Mouse (Mus musculus) adrenal gland, adult 8-10 months (tissue): ENCODE measurements at regions not wholly inside any gene's neighbourhood (a gene's known extent, or its start where the extent isn't known, plus 50 kb on each side); places are given as distances from the start of the nearest gene placed in this dataset.

Source experiments
- DNase-seq: peaks from one replicate; pipeline ENCODE4 v3.0.0; 2022

GRCm38 (mm10) chr5:73797980-73798379 lies 146.8 kb downstream of the Spata18 start:
- DNase-seq, result no peak

- DNase-seq, result no peak
These were observed 152.3 kb downstream of the Spata18 start for GRCm38 (mm10) chr5:73803431-73803830.

GRCm38 (mm10) chr5:73804556-73805230 lies 153.5 kb downstream of the Spata18 start:
- DNase-seq, result no peak

GRCm38 (mm10) chr5:73810660-73811059 lies 159.5 kb downstream of the Spata18 start:
- DNase-seq, result no peak

- DNase-seq, result no peak
These were observed 159.9 kb downstream of the Spata18 start for GRCm38 (mm10) chr5:73811094-73811521.

- no peak for DNase-seq
These were observed 164.6 kb downstream of the Spata18 start for GRCm38 (mm10) chr5:73815752-73816151.

- DNase-seq, result no peak
These were observed 166.0 kb downstream of the Spata18 start for GRCm38 (mm10) chr5:73817180-73817579.

GRCm38 (mm10) chr5:73821956-73822545 lies 170.9 kb downstream of the Spata18 start:
- DNase-seq, result no peak

- DNase-seq, result peak; percentile 67
These were observed 172.2 kb downstream of the Spata18 start for GRCm38 (mm10) chr5:73823421-73823820.

- DNase-seq, result no peak
These were observed 175.8 kb downstream of the Spata18 start for GRCm38 (mm10) chr5:73826941-73827340.

- no peak for DNase-seq
These were observed 182.5 kb downstream of the Spata18 start for GRCm38 (mm10) chr5:73833721-73834120.

GRCm38 (mm10) chr5:73843776-73844175 lies 192.6 kb downstream of the Spata18 start:
- DNase-seq, result no peak

GRCm38 (mm10) chr5:73846096-73846782 lies 195.1 kb downstream of the Spata18 start:
- DNase-seq, result no peak

- no peak for DNase-seq
These were observed 195.6 kb downstream of the Spata18 start for GRCm38 (mm10) chr5:73846783-73847151.

GRCm38 (mm10) chr5:73851501-73851900 lies 200.3 kb downstream of the Spata18 start:
- no peak for DNase-seq

- peak; percentile 30 for DNase-seq
These were observed 203.0 kb downstream of the Spata18 start for GRCm38 (mm10) chr5:73854025-73854773.

- no peak for DNase-seq
These were observed 203.7 kb downstream of the Spata18 start for GRCm38 (mm10) chr5:73854774-73855371.

- no peak for DNase-seq
These were observed 208.1 kb downstream of the Spata18 start for GRCm38 (mm10) chr5:73859320-73859719.

- DNase-seq, result peak; percentile 39
These were observed 204.0 kb downstream of the Usp46 start for GRCm38 (mm10) chr5:73864138-73864761.

- no peak for DNase-seq
These were observed 195.4 kb downstream of the Usp46 start for GRCm38 (mm10) chr5:73872641-73873421.

- no peak for DNase-seq
These were observed 193.5 kb downstream of the Usp46 start for GRCm38 (mm10) chr5:73874770-73875169.
